Mouse (Mus musculus) midbrain, embryonic 14.5 days (tissue): ENCODE results near the gene Sfxn5. TPM values are rescaled to one million over a fixed set of nuclear protein-coding genes. Genes with fewer than 3 reads are reported as not detected.

Source experiments
- ATAC-seq: fragments of 200-750 bp; cut with Nextera tagmentation; 2 replicates; pipeline ENCODE4 v1.8.0; 2017; ENCODE audit warnings: moderate number of reproducible peaks, moderate library complexity; ENCODE audit not compliant: low FRiP score, low TSS enrichment
- DNase-seq: peaks from one replicate; pipeline ENCODE4 v3.0.0-alpha.2; 2015
- H3K27ac ChIP-seq: fragments of 300-500 bp; sonication (generic); replicated peaks from 2 replicates; pipeline ENCODE4 v1.5.1; 2014; ENCODE audit warnings: mild to moderate bottlenecking, low read depth, low read length, moderate library complexity
- H3K27me3 ChIP-seq: fragments of 300-500 bp; sonication (generic); 2 replicates; pipeline ENCODE4 v1.6.1; 2014; ENCODE audit warnings: low read length, control low read depth, mixed read lengths; ENCODE audit not compliant: control insufficient read depth, insufficient read depth
- H3K36me3 ChIP-seq: fragments of 300-500 bp; sonication (generic); 2 replicates; pipeline ENCODE4 v1.6.1; 2014; ENCODE audit warnings: low read length, control low read depth; ENCODE audit not compliant: control insufficient read depth, insufficient read depth
- H3K4me1 ChIP-seq: fragments of 300-500 bp; sonication (generic); 2 replicates; pipeline ENCODE4 v1.6.1; 2014; ENCODE audit warnings: mild to moderate bottlenecking, antibody characterized with exemption, low read length, control low read depth; ENCODE audit not compliant: control insufficient read depth, insufficient read depth
- H3K4me2 ChIP-seq: fragments of 300-500 bp; sonication (generic); 2 replicates; pipeline ENCODE4 v1.6.1; 2014; ENCODE audit warnings: mild to moderate bottlenecking, low read length, moderate library complexity
- H3K4me3 ChIP-seq: fragments of 300-500 bp; sonication (generic); replicated peaks from 2 replicates; pipeline ENCODE4 v1.5.1; 2014; ENCODE audit warnings: low read depth, low read length
- H3K9ac ChIP-seq: fragments of 300-500 bp; sonication (generic); replicated peaks from 2 replicates; pipeline ENCODE4 v1.6.1; 2014; ENCODE audit warnings: mild to moderate bottlenecking, low read length, moderate library complexity
- H3K9me3 ChIP-seq: fragments of 300-500 bp; sonication (generic); 2 replicates; pipeline ENCODE4 v1.6.1; 2016; ENCODE audit warnings: low read length, control low read depth, mixed read lengths; ENCODE audit not compliant: control insufficient read depth
- WGBS: fragments of 180-500 bp; shearing (Covaris S2); extraction: QIAGEN DNeasy Blood & Tissue Kit; methylation state at CpG from one replicate; pipeline ENCODE4 v1.1.7; 2014; 5-methylcytosine and 5-hydroxymethylcytosine counted together
- polyA plus RNA-seq: library from polyadenylated mRNA; unstranded; fragments of >200 nt; fragmentation: Nextera tagmentation; extraction: Ambion mirVana; gene quantifications from 2 replicates; pipeline ENCODE4 v1.2.1, GENCODE M21; 2014

The Sfxn5 gene
- polyA plus RNA-seq, 1 experiment from 2014 or later: 15.6 TPM

DNA sequence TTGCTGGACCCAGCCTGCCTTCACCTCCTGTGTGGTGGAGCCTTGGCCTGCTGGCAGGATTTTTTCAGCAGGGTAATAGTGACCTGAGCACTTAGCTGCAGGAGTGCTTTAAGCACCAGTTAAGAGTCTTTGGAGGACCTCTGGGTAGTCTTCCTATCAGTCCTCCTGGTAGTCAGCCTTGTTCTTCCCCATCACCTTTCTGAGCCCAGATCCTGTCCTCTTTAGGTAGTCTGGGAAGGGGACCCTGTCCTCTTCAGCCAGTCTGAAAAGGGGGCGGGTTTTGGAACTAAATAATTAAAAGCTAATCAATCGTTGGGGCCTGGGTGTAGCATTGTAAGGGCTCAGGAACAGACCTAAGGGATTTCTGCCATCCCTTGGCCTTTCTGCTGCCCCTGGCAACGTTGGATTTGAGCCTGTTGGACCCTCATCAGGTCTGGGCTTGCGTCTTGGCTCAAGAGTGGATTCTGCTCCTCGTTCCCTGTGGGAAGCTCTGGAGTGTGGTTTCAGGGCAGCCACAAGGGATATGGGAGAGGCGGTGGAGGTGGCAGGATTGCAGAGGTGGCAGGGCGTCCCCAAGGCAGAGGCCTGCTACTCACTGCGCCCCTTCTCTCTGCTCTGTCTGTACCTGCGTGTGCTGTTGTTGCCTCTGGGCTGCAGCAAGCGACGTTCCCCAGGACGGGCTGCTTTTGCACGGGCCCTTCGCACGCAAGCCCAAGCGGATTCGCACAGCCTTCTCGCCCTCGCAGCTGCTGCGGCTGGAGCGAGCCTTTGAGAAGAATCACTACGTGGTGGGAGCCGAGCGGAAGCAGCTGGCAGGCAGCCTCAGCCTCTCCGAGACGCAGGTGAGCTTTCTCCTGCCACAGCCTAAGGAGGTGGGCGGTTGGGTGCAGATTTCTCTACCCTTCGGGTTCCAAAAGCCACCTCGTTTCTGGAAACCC, 139.6 kb downstream of the Sfxn5 start:
- ATAC-seq (no peak), DNase-seq (peak; percentile 53)
- Histone ChIP-seq H3K4me3 (no peak overlapping the region; the same call in 1 of the 2 replicates), H3K9me3 (no peaks in the 10 kb centered on the region), H3K27ac (no peak overlapping the region), H3K27me3 (peaks cover 71% of the 10 kb centered on the region), H3K4me2 (peak overlapping the region; percentile 30), H3K4me1 (peaks cover 3% of the 10 kb centered on the region; the same call in 1 of the 2 replicates), H3K36me3 (no peaks in the 10 kb centered on the region), H3K9ac (no peak overlapping the region)
- 3% methylated on average over 29 of the region's 29 CpGs for WGBS

DNA sequence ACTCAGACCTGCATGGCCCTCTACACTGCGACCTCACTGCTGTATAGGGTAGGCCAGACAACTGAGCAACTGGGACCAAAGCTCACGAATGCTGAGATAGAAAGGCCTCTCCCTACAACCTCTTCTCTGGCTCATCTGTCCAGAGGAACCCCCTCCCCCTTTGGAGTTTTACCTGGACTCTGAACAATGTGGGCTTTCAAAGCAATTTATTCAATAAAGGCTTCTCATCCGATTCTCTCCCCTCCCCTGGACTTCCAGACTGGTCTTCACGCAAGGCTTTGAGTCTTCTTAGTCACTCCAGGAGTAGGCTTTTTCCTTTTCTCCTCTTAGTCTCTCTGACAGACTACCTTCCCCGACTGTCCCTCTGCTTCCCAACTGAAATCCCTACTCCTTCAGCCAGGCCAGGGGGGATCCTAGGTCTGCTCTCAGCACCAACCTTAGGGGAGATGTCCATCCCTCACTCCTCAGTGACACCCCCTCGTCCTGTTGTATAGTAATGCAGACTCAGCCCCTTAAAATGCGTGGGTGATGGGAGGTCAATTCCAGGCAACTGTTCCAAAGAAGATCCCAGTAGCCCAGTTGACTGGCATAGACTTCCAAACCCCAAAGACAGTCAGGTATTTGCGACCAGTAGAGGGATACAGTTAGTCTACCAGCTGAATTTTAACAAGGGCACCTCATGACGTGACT, 141.3 kb downstream of the Sfxn5 start:
- no peak overlapping the region for H3K4me2 ChIP-seq
- no peaks in the 10 kb centered on the region for H3K36me3 ChIP-seq
- ATAC-seq: no peak
- no peaks in the 10 kb centered on the region for H3K9me3 ChIP-seq
- H3K27me3 ChIP-seq: peaks cover 88% of the 10 kb centered on the region
- no peak for DNase-seq
- H3K9ac ChIP-seq: no peak overlapping the region
- H3K4me3 ChIP-seq: no peak overlapping the region
- H3K27ac ChIP-seq: no peak overlapping the region
- peaks cover 17% of the 10 kb centered on the region; the same call in 1 of the 2 replicates for H3K4me1 ChIP-seq
- WGBS: 12% methylated on average over 9 of the region's 9 CpGs

DNA sequence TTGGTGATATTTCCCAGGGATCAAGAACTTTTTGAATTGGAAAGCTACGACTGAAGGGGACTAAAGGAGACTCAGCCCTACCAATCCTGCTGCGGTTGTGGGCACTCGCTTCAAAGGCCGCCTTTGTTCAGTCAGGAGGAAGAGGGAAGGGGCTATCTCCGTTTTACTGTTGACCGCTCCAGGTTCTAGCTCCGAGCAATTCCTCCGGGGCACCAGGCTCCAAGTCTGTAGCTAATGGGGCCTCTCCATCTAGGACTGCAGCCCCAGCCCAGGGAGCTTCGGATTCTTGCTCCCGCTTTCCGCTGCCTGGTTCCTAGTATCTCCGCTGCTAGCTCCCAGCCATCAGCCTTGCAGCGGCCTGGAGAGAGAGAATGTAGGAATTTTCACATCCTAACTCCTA, 142.6 kb downstream of the Sfxn5 start:
- Histone ChIP-seq H3K4me2 (peak overlapping the region; percentile 44), H3K27me3 (peaks cover 93% of the 10 kb centered on the region), H3K4me3 (peak overlapping the region; percentile 21), H3K9ac (no peak overlapping the region), H3K4me1 (peaks cover 25% of the 10 kb centered on the region; the same call in 1 of the 2 replicates), H3K36me3 (no peaks in the 10 kb centered on the region), H3K9me3 (no peaks in the 10 kb centered on the region), H3K27ac (no peak overlapping the region)
- DNase-seq: peak; percentile 41
- 2% methylated on average over 13 of the region's 13 CpGs for WGBS
- ATAC-seq: no peak

DNA sequence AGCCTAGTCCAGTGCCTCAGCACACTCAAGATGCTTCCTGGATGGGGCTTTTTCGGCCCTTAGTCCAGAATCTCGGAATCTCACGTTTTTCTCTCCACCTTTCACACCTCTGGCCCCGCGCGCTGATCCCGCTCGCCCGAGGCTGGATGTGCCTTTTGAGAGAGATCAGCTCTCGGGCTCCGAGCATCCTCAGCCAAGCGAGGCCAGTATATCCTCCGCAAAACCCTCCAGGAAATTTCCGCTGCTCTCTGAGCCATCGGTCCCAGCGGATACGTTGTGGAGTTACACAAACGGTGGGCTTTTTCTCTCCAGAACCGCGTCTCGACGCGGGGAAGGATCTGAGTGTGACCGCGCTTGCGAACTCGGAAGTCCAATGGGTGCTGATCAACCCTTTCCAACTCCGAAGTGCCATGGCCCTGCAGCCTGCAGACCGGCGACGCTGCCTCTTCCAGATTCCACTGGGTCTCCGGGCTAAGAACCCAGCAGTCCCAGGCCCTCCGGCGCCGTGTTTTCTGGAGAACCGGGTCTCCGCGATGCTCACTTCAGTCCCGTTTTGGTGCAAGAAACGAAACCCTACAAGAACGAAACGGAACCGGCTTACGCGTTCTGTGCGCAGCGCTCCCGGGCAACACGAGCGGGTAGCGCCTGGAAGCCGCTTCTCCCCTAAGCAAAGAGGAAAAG, 143.2 kb downstream of the Sfxn5 start:
- Histone ChIP-seq H3K9ac (no peak overlapping the region; the same call in 1 of the 2 replicates), H3K27ac (no peak overlapping the region), H3K9me3 (no peaks in the 10 kb centered on the region), H3K4me3 (peak overlapping the region; percentile 21), H3K4me1 (peaks cover 25% of the 10 kb centered on the region; the same call in 1 of the 2 replicates), H3K27me3 (peaks cover 93% of the 10 kb centered on the region), H3K36me3 (no peaks in the 10 kb centered on the region), H3K4me2 (peak overlapping the region; percentile 44)
- under 1% methylated on average over 52 of the region's 52 CpGs for WGBS
- DNase-seq (peak; percentile 62), ATAC-seq (no peak)

DNA sequence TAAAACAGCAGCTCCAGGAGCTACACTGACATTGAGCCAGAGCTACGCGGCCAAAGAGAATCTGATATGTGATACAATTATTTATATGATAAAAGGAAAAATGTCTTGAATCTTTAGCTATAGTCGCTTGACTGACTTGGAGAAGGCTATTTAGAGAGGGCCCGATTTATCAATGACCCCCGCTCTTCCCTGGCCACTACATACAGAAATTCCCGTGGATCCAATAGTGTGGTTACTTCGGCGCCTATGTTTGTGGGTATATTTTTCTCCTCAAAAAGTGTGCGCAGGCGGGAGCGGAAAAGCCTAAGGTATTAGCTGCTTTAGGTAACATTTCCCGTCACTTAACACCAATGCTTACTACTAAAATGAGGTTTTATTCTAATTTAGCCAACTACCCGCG, 143.9 kb downstream of the Sfxn5 start:
- 4% methylated on average over 14 of the region's 14 CpGs for WGBS
- Histone ChIP-seq H3K27me3 (peaks cover 90% of the 10 kb centered on the region), H3K9me3 (no peaks in the 10 kb centered on the region), H3K36me3 (no peaks in the 10 kb centered on the region), H3K4me3 (no peak overlapping the region), H3K9ac (no peak overlapping the region), H3K4me1 (peaks cover 25% of the 10 kb centered on the region; the same call in 1 of the 2 replicates), H3K4me2 (no peak overlapping the region), H3K27ac (no peak overlapping the region)
- DNase-seq (peak; percentile 40), ATAC-seq (no peak)

DNA sequence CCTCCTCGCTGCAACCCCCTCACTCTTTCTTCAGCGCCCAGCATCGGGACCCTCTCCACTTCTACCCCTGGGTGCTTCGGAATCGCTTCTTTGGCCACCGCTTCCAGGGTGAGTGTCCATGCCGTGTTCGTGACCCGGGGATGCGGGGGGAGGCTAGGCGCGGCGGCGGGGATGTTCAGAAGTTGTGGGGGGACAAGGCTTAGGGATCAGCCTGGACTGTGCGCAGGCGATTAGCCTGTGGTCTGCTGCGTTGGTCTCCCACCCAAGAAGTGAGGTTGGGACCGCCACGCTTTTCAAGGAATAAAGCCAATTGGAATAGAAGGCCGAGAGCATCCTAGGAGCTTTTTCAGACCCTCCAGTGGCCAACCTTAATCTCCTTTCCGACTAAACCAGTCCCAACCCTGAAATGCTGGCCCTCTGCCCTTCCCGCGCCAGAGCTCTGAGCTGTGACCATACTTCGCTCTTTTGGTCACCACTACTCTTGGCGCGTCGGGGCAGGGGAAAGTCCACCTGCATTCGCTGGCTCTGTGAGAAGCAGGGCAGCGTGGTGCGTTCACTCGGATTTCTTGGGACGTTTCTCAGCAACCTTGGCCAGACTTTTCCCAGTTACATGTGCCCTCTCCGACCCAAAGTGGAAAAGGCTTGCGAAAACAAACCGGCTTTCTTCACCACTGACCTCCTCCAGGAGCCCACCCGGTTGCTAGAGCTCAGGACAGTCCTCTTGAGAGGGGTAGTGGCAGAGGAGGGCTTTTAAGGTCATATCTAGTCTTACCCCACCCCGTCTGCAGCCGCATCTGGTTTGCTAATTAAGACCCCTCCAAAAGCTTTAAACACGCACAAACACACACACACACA, 144.7 kb downstream of the Sfxn5 start:
- WGBS: 1% methylated on average over 39 of the region's 39 CpGs
- Histone ChIP-seq H3K4me2 (peak overlapping the region; percentile 70), H3K4me1 (peaks cover 22% of the 10 kb centered on the region; the same call in 1 of the 2 replicates), H3K36me3 (no peaks in the 10 kb centered on the region), H3K9me3 (no peaks in the 10 kb centered on the region), H3K27me3 (peaks cover 86% of the 10 kb centered on the region), H3K9ac (peak overlapping the region; percentile 26; the same call in 1 of the 2 replicates), H3K4me3 (peak overlapping the region; percentile 37), H3K27ac (no peak overlapping the region)
- ATAC-seq: no peak
- DNase-seq: peak; percentile 29

DNA sequence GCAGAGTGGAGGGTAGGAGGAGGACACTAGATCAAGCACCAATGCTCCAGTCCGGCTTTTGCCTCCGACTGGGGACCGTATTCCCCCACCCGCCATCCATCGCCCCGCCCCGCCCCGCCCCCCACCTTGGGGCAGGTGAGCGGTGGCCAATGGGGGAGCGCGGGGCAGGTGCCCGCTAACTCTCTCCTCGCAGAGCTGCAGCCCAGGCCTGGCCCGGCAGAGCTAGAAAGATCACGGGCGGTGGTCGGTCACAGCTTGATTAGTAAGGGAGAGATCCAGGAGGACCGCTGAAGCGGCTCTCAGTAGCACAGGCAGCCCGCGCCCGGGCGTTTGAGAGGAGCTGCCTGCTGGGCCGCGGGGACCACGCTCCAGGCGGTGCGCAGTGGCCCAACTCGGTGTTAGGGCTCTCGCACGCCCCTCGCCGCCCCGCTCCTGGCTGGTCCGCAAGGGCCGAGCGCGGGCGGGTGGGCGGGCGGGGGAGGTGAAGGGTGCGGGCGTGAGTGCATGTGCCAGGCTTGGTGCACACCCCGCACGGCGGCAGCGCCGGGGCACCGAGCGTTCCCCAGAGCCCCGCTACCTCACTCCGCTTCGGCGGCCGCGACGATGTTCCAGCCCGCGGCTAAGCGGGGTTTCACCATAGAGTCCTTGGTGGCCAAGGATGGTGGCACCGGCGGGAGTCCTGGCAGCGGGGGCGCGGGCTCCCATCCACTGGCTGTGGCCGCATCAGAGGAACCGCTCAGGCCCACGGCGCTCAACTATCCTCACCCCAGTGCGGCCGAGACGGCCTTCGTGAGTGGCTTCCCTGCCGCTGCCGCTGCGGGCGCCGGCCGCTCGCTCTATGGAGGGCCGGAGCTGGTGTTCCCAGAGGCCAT, 145.6 kb downstream of the Sfxn5 start, which contains the start of gene Emx1:
Gene Emx1, plus strand, starts transcription at position 99 of the 872 bp plus-strand sequence.
- peaks cover 22% of the 10 kb centered on the region; the same call in 1 of the 2 replicates for H3K4me1 ChIP-seq
- no peak within 1 kb of the TSS for H3K27ac ChIP-seq
- under 1% methylated on average over 79 of the region's 81 CpGs for WGBS
- peak within 1 kb of the TSS; percentile 26; the same call in 1 of the 2 replicates for H3K9ac ChIP-seq
- peak within 1 kb of the TSS; percentile 37 for H3K4me3 ChIP-seq
- H3K4me2 ChIP-seq: peak within 1 kb of the TSS; percentile 70
- H3K9me3 ChIP-seq: no peaks in the 10 kb centered on the region
- H3K36me3 ChIP-seq: no peaks in the 10 kb centered on the region
- ATAC-seq: peak; percentile 60; the same call in 1 of the 2 replicates
- peak; percentile 71 for DNase-seq
- H3K27me3 ChIP-seq: peaks cover 77% of the 10 kb centered on the region
